Mouse (Mus musculus) T-cell, adult 2 months (primary cell): Measurements from ENCODE around the gene Tmem179.
A peak's percentile ranks its signal among the peaks of the same experiment; 100 is the strongest.

Source experiments
- DNase-seq: peaks from one replicate; pipeline ENCODE4 v3.0.0; 2022; ENCODE audit warnings: low spot score

Tmem179 gene

DNA sequence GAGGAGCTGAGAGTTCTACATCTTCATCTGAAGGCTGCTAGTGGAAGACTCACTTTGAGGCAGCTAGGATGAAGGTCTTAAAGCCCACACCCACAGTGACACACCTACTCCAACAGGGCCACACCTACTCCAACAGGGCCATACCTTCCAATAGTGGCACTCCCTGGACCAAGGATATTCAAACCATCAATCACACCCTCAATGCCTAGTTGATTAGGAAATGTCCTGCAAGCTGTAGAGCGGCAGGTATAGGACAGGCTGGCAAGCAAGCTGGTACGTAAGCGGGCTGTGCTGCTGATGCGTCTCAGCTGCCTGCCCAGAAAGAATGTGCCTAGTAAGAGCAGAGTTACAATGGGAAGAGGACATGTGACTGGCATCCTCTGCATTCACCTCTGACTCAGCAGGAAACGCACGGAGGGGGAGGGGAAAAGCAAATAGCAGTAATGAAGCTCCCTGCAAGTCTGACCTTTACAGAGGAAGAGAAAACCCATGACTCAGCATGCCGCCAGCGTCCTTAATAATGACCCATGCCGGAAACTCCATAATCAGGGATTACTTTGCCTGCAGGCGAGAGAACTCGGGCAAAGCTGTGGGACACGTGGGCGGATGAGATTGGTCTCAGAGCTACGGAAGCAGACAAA is at the start of gene Tmem179:
Gene Tmem179, minus strand, starts transcription at position 51 of the 641 bp plus-strand sequence.
- DNase-seq: no peak

DNA sequence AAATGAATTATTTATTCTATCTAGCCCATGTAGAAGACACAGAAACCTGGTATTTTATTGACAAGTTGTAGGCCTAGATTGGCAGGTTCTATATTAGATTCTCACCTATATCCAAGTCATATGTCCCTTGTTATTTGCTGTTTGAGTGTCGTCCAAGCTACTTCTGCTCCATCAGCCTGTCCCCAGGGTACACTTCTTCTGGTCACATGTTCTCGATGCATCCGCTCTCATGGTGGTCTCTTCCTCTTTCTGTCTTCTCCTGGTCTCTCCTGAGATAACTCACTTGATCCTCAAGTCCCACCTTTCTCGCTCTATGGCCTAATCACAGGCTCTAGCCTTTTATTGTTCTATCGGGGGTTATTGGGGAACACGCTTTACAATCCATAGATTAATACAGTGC is 46.5 kb upstream of the Tmem179 start:
- no peak for DNase-seq

DNA sequence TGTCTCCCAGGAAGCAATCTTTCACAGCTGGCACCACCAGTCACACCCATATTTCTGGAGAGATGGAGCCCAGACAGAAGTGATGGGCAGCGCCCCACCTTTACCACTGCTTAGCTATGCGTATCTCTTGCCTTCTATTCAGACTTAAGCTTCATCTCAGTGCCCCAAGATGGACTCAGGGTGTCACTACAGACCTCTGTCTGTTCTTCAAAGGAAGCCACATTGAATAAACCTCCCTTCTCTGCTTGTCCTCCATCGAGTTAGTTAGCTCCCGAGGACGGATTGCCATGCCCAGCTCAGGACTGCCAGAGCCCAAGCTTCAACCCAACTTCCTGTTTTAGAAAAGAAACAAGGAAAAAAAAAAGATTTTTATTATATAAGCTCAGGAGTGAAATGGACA is 45.9 kb upstream of the Tmem179 start:
- no peak for DNase-seq

DNA sequence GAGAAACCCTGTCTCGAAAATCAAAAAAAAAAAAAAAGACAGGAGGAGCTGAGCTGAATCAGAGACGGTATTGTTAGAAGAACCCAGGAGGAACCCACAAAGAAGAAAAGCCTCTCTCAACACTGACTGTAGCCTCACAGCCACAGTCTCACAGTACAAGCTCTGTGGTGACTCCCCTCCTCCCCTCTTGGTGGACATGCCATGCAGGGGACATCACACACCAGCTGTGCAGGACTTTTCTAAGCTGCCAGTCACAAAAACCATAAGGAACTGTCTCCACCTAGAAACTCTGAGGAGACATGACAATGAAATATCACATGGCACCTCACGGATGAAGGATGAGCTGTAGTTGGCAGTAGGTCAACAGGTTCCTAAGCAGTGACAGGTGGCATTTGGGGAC is 44.6 kb upstream of the Tmem179 start:
- DNase-seq: no peak

DNA sequence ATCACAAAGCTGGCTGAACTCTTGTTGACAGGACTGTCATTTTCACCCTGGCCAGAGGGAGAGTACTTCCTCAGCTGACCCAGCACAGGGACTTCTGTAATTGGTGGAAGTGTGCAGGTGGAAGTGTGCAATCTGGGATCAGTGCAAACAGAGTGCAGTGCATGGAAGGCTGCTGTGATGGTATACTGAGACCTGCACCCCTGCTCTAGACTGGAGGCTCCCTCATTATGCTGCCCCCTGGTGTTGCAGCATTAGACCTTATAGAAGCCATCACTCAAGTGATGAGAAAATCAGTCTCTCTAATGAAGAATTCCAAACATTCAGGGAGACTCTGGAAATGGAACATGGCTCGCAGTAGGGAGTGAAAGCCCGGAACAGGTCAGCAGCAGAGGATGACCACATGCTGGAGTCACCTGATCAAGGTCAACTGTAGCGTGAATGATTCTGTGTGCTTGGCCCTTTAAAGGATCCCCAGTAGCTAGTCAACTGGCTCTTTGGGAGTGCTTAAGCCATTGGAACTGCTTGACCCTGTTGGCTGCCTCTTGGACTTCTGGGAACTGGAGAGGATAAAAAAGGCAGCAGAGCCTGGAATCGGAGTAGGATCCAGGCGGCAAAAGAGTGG is 43.7 kb upstream of the Tmem179 start:
- DNase-seq: no peak

DNA sequence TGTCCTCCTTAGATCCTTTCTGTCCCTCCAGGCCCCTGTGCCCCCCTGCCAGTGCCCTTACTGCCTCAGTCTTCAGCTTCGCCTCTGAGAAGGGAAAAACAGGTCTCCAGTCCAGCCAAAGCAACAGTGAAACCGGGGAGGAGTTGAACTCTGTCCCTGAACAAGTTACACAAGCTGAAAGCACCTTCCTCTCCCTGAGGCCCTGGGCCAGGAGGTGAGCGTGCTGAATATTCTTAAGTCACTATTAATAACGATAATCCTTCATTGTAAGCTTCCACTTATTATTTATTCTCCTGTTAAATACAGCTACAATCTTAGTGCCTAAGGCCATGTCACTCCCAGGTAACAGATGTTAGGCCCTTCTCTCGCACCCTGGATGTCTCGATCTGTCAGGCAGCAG is 43.1 kb upstream of the Tmem179 start:
- DNase-seq: no peak

DNA sequence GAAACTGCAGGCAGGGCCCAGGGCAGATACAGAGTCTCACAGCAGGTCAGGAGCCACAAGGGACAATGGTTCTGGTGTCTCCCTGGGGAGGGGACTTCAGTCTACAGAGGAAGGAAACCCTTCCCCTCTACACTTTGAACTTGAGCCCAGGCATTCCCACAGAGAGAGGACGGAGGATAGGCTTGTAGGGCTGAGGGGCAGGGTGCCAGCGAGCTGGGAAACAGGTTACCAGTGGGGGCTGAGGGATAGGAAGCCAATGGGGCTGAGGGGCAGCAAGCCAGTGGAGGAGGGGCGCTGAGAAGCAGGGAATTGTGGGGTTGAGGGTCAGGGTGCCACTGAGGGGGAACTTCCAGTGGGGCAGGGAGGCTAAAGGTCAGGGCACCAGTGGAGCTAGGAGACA is 42.7 kb upstream of the Tmem179 start:
- DNase-seq: no peak

DNA sequence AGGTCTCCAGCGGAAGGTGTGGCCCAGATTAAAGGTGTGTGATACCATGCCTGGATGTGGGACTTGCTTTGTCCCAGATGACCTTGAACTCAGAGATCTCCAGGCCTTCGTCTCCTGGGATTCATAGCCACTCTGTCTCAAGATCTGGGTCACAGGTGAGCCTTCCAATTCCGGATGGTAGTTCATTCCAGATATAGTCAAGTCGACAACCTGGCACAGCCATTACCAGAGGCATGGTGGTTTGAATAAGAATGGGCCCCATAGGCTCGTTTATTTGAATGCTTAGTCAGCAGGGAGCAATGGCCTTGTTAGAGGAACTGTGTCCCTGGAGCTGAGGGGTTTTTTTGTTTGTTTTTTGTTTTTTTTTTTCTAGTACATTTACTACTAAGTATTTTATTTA is 40.7 kb upstream of the Tmem179 start:
- no peak for DNase-seq

DNA sequence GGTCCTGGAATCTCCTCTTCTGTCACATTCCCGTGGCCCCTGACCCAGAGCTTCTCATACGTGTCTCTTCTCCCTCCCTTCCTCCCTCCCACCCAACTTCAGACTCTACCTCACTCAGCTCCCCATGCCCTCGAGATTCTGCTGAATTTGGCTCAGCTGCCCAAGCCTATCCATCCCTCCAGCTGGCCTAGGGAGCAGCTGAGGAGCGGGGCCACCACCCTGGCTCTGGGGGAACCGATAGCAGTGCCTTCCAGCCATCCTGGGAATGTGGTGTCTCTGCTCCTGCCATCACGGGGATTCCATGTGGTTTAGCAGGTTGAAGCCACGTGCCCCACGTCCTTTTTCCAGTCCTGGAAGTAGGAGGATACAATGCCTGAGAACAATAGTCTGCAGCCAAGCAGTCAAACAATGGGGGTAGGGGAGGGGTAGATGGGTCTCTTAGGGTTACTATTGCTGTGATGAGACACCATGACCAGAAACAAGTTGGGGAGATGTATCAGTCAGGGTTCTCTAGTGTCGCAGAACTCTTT is 40.0 kb upstream of the Tmem179 start:
- DNase-seq: no peak

DNA sequence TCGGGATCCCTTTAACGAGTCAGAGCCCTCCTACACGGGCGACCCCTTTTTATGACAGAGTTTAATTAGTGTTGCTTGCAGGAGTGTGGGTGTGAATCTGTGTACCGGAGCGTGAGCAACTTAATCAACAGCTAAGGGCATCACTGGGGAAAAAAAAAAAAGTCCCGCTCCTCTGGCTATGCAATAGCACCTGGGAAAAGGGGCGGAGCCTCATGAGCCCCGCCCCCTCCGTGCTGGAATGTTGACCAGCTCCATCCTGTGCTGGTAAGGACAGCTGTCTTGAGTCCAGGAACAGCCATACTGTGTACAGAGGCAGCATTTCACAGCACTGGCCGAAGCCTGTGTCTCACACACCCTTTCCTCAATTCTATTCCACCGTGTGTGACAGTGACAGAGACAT is 38.4 kb upstream of the Tmem179 start:
- DNase-seq: no peak

DNA sequence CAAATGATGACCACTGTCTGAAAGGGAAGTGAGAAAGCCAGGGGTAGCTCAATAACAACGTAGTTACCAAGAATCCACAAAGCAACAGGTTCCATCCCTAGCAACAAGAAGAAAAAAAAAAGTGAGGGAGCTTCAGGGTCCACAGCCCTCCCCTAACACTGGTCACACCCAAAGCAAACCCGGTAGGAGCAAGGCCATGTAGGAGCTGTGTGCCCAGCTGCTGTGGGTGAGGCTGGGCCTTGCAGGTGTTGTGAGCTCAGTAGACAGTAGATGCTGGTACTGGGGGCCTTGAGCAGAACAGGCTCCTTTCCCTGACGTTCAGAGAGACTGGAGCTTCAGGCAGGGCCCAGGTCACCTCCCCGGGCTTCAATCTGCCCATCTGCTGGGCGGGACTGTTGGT is 36.0 kb upstream of the Tmem179 start:
- DNase-seq: no peak

DNA sequence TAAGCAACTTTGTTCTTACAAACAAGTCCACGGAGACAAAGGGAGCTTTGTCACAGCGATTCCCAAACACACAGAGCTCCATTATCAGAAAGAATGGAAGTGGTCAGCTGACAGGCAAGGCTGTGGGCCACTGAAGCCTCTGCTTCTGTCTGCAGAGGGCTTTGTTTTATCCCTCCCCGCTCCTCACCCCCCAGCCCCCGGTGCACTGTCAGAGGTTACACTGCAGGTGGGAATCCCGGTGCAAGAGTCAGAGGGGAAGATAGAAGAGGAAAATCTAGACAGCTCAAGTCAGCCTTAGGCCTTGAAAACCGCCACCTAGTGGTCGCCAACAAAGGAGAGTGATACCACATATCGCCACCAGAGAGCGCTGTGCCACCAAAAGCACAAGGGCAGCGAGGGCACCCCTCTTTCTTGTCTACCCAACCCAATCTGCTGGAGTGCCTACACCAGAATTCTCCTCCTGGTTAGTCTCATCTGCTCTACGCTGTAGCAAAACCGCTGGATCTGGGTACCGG is 35.4 kb upstream of the Tmem179 start:
- peak; percentile 83 for DNase-seq

DNA sequence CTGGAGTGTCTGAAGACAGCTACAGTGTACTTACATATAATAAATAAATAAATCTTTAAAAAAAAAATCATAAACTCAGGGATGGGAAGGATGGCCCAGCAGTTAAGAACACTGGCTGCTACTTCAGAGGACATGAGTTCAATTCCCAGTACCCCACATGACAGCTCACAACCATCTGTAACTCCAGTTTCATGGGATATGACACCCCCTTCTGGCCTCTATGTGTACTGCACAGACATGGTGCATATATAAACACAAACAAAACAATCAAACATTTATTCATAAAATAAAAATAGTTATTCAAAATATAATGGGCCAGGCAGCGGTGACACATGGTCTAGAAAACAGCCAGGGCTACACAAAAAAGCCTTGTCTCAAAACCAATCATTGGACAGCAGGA is 32.7 kb upstream of the Tmem179 start:
- DNase-seq: no peak

DNA sequence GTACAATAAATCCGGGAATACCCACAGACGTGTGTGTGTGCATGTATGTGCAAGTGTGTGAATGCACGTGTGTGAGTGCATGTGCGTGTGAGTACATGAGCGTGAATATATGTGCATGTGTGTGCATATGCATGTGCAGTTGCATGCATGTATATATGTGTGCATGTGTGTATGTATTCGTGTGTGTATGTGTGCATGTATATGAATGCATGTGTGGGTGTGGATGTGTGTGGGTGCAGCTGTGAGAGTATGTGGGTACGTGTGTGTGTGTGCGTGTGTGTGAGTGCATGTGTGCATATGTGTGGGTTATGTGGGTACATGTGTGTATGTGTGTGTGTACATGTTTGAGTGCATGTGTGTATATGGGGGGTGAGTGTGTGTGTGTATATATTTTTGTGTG is 29.6 kb upstream of the Tmem179 start:
- no peak for DNase-seq

DNA sequence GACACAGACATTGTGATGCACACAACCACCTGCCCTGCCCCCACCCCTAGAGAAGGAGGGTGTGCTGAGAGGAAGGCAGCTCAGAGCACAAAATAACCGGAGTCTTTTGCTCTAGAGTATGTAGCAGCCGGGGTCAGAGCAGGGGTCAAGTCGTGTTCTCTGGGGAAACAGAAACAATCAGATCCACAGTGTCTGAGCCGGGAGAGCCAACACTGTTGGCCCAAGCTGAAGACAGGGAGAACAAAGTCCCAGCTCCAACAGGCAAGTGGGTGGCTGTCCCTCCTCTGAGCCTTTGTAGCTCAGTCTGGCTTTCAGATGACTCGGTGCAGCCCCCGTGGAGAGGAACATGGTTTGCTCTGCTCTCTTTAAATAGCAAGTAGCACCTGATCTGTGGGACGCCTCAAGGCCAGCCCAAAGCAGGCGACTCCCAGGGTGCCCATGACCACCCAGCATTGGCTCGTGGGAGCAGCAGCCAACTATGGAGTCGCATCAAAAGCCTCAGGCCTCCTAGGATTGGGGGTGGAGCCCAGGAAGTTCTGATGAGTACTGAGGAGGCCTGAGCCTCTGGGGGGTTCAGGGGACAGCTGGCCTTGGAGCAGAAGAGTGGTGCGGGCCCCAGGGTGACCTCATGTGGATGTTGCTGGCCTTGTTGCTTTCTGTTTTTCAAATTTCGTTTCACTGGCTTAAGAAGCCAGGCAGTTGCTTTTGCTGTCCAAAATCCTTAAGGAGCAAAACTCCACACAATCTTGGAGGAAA is 28.6 kb upstream of the Tmem179 start:
- no peak for DNase-seq

DNA sequence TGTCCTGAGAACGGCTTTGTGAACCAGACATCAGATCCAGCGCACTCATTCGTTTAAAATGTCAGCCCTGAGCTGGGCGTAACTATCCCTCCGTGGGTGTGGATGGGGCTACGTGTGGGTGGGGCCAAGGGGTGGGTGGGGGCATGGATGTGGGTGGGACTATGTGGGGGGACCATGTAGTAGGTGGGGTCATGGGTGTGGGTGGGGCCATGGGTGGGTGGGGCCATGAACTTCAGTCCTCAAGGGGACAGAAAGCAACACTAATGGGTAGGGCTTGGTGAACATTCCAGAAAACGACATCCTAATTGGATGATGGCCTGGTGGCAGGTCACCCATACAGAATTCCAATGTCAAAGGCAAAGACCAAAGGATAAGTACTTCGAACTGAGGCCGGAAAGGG is 27.4 kb upstream of the Tmem179 start:
- no peak for DNase-seq

DNA sequence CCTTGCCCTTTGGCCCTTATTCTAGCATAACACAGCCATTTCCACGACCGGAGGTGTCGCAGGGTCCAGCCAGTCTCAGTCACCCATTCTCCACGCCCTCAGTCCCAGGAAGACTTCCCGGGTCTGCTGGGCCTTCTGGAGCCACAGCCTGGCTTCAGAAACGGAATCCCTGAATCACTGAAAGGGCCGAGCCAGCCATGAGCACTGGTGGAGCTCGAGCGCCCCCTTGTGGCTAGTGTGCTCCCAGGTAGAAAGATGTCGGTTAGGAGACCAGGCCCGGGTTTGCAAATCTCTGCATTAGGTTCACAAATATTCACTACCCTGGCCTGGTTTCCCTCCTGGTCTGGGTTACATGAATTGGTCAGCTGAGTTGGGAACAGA is 26.4 kb upstream of the Tmem179 start:
- peak; percentile 65 for DNase-seq

DNA sequence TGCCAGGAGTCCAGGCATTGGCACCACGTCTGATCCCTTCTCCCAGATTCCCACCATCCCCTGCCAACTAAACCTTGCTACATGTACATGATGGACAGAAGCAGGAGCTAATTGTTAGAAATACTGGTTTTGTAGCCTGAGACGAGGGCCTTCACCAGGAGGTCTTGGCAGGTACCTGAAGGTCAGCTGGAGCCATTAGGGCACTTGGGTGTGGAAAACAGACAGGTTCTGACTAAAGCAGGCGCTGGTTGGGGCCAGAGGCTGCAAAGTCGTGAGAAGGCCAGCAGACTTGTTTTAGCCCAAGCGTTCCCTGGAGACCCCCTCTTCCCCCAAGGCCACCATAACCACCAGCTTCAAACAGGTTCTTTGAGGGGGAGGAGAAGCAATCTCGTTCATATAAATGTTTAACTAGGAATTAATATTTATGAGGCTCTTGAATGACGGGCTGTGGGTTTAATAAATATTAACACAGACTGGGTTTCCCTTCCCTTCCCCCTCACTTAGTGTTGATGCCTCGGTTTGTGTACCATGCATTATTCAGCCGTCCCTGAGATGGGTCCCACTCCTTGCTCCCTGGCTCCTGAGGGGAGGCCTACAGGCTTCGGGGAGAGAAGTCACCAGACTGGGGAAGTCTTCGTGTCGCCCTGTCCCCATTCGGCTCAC is 25.8 kb upstream of the Tmem179 start:
- DNase-seq: no peak

DNA sequence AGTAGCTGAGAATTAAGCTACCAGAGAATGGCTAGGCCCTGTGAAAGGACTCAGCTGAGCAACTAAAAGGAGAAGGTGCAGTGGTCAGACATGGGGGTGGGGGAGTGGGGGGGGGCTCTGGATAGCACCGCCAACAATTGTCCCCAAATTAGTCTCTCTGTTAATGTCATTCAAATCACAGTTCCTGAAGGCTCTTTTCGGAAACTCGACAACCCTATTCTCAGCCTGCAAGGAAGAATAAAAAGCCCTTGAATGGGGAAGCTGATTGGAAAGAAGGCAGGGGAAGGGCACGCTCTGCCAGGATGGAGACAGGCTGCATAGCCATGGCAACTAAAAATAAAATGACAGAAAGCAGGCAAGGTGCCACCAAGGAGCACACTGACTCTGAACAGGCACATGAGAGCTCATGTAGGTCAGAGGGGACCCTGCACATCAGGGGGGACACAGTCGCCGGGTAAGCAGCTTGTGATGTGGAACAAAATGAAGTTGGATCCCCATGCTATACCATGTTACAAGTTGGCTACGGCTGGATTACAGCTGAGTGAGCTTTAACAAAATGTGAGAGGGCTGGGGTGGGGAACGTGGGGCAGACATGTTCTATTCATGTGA is 25.0 kb upstream of the Tmem179 start:
- no peak for DNase-seq

DNA sequence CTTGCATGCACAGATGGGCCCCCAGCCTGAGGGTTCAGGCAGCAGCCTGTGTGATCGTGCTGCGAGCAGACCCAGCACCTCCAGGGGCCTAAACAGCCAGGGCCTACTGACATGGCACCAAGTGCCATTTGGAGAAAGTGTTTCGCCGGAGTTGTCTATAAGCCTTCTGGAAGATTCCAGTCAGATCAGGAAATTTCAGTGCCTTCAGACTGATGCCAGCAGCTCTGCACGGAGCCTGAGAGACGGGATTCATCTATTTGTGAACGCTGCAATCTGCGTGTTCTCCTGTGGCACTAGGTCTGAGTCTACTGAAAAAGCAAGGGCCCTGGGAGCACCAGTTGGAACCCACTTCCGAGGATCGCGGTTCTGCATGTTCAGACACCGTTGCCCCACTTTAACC is 23.8 kb upstream of the Tmem179 start:
- no peak for DNase-seq

DNA sequence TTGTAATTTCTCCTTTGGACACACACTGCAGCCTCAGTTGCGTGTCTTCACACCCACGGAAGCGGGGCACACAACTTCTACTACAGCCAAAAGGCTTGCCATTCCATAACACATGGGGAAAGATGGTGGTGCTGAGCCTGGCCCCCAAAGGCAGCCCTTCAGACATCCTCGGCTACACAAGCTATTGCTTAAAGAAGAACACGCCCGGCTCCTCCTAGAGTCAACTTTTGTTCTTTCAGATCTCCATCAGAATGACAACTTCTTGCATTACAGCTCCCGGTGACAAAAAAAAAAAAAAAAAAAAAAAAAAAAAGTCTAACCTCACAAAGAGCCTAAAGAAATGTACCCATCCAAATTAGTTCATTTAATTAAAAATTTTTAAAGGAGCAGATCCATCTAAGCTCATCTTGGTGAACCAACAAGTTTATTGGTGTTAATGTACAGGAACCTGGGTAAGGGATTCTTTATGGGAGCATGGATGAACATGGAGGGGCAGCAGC is 23.0 kb upstream of the Tmem179 start:
- DNase-seq: no peak

DNA sequence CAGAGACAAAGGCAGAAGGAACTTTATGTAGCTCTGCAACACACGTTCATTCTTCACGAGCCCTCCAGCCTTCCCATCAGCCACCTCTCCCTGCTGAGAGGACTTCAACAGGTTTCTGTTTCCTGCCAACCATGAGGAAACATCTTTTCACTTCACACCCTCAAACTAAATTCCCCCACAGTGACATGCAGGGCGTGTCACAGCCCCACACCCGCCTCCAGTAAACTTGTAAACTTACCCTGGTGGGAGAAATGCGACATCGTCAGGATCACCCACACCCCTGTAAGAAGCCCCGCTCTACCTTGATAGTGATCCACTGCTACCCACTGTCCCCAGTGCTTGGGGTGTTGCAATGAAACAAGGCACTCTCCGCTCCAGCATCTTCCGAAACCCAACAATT is 21.8 kb upstream of the Tmem179 start:
- no peak for DNase-seq
